Mouse (Mus musculus) left cerebral cortex, adult 8-10 months (tissue): Measurements from ENCODE around the gene Eef1akmt1. TPM values are rescaled to one million over a fixed set of nuclear protein-coding genes. Genes with fewer than 3 reads are reported as not detected.

Source experiments
- DNase-seq, 2 experiments: peaks; one replicate each; pipeline ENCODE4 v3.0.0; 2022; ENCODE audit warnings: low spot score in 2 of 2
- total RNA-seq, 4 experiments: library from RNA; stranded (reverse); gene quantifications; 2 replicates each; pipeline ENCODE4 v1.2.4; 2022

Eef1akmt1 gene
- total RNA-seq, 4 experiments from 2014 or later: 29.1 to 35.0 (median 29.7) TPM

DNA sequence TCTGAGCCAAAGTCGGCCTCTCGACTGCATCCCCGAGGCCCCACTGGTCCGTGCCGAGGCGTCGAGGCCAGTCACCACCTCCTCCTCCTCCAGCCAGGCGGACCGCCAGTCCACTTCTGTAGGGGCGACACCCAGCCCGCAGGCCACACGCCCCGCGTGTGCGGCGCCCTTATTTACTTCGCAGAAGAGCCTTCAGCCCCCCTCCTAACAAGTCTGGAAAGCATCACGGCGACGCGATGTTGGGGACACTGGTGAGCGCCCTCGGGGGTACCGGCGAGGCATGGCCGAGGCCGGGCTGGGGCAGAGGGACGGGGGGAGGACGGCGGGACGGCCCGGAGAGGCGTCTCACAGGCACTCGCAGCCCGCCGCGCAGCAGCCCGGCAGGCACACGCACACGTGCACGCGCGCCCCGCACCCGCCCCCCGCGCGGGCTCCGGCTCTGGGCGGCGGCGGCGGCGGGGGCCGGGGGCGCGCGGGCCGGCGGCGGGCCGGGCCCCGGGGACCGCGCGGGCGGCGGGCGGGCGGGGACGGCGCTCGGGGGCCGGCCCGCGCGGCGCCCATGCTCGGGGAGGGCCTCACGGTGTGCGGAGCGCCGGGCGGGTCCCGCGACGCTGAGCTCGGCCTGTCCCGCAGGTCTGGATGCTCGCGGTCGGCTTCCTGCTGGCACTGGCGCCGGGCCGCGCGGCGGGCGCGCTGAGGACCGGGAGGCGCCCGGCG is 46.6 kb downstream of the Eef1akmt1 start, which contains the start of gene Il17d:
Gene Il17d, plus strand, starts transcription at position 107 of the 717 bp plus-strand sequence.
- DNase-seq: no peak

DNA sequence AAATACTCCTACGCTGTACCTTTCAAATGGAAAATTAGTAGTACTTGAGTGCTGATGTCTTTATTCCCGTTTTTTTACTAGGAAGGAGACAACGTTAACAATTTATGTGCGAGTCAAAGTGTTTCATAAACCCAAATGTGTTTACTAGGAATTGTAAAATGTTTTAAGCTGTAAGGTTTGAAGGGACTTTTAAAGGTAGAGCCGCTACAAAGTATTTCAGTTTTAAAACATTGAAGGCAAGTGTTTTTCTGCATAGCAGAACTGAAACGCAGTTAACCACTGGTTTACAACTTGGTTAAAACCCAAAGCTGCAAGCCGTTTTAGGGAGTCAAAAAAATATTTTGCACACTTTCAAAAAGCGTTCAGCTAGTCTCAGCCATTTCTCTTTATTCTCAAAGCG is 47.6 kb downstream of the Eef1akmt1 start:
- no peak for DNase-seq

DNA sequence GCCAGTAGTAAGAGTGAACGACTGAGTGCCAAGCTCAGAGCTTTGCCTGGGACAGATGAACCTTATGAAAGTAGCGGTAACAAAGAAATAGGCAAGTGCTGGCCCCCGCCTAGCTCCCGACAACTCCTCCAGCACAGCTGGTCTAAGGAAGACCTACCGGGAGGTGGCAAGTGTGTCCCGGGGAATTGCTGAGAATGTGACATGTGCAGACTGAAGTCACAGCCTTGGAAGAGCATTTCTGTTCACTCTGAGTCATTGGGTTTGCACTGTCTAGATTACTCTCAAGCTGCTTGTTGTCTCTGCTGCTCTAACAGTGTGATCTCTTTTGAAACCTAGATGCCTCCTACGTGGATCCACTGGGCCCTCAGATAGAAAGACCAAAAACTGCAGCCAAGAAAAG is 54.4 kb downstream of the Eef1akmt1 start:
- peak in 1 of 2 experiments; percentile 84 for DNase-seq

GRCm38 (mm10) chr14:57515156-57515762 is 56.2 kb downstream of the Eef1akmt1 start:
- no peak for DNase-seq

GRCm38 (mm10) chr14:57509554-57509953 is 61.9 kb downstream of the Eef1akmt1 start:
- DNase-seq: no peak

DNA sequence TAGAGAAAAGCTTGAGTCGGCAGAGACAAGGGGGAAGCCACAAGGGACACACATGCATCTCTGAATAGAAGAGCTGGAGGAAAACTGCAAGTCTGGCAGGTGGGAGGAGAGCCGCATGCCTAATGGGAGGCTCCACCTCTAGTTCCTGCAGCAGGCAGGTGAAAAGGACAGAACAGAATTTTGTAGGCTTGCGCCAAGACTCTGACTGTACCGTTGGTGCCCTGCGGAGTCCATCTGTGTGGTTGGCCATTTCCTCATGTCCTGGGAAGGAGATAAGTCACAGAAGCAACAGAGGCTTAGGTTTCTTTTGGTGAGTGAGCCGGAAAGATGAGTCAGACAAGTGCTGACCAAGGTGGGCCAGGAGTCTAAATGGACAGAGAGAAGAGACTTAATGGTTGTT is 67.7 kb downstream of the Eef1akmt1 start:
- DNase-seq: no peak

Other genes with a start within 250 kb of the Eef1akmt1 start
- 10 to 100 TPM; 16.0 to 22.1 (median 20.4) TPM for gene Cryl1, start 173.1 kb downstream of the Eef1akmt1 start, total RNA-seq
- 10 to 100 TPM; 15.3 to 20.8 (median 17.9) TPM for gene Ift88, start 147.6 kb downstream of the Eef1akmt1 start, total RNA-seq
- gene Il17d, start 46.8 kb downstream of the Eef1akmt1 start, total RNA-seq: 10 to 100 TPM; 12.8 to 14.1 (median 13.8) TPM
- gene Xpo4, start 93.8 kb upstream of the Eef1akmt1 start, total RNA-seq: 10 to 100 TPM; 10.9 to 14.8 (median 14.5) TPM
- gene Gm49361, start 174.5 kb upstream of the Eef1akmt1 start, total RNA-seq: 1 to 10 TPM in 1 of 4 experiments, not detected in 3; 1.0 TPM
- gene Lats2, start 186.8 kb upstream of the Eef1akmt1 start, total RNA-seq: 10 to 100 TPM; 19.4 to 28.3 (median 24.8) TPM
- 100 to 1,000 TPM in 1 of 4 experiments, 10 to 100 TPM in 3; 65.5 to 103 (median 76.4) TPM for gene Sap18, start 226.6 kb upstream of the Eef1akmt1 start, total RNA-seq